Mouse (Mus musculus) cortical plate, adult 2 months (tissue): ENCODE measurements around the gene B3gntl1. TPM values are rescaled to one million over a fixed set of nuclear protein-coding genes. Genes with fewer than 3 reads are reported as not detected.

Experiments used
- H3K27ac ChIP-seq: fragments of 200-500 bp; 2 replicates; pipeline ENCODE4 v1.5.1; 2012; ENCODE audit warnings: low read length, control low read depth, inconsistent platforms; ENCODE audit not compliant: insufficient read depth
- H3K4me1 ChIP-seq: fragments of 200-500 bp; 2 replicates; pipeline ENCODE4 v1.6.1; 2011; ENCODE audit warnings: low read length; ENCODE audit not compliant: control insufficient read depth, insufficient read depth
- H3K4me3 ChIP-seq: fragments of 200-500 bp; 2 replicates; pipeline ENCODE4 v1.5.1; 2011; ENCODE audit warnings: mild to moderate bottlenecking, low read length, control low read depth; ENCODE audit not compliant: insufficient read depth
- CTCF ChIP-seq: fragments of 200-500 bp; IDR thresholded peaks from 2 replicates; pipeline ENCODE4 v1.5.1; 2011; ENCODE audit warnings: mild to moderate bottlenecking, control low read depth, low read length; ENCODE audit not compliant: insufficient read depth; ENCODE audit errors: extremely low read depth
- POLR2A ChIP-seq: fragments of 200-500 bp; IDR thresholded peaks from 2 replicates; pipeline ENCODE4 v1.6.1; 2011; ENCODE audit warnings: mild to moderate bottlenecking, low read length, control low read depth; ENCODE audit not compliant: insufficient read depth; ENCODE audit errors: extremely low read depth
- polyA plus RNA-seq: library from polyadenylated mRNA; depleted of rRNA; stranded (reverse); fragments of >200 nt; gene quantifications from 2 replicates; pipeline ENCODE4 v1.2.3, GENCODE M21; 2012; rRNA removed

Gene B3gntl1
- polyA plus RNA-seq, 1 experiment = 7.5 TPM

DNA sequence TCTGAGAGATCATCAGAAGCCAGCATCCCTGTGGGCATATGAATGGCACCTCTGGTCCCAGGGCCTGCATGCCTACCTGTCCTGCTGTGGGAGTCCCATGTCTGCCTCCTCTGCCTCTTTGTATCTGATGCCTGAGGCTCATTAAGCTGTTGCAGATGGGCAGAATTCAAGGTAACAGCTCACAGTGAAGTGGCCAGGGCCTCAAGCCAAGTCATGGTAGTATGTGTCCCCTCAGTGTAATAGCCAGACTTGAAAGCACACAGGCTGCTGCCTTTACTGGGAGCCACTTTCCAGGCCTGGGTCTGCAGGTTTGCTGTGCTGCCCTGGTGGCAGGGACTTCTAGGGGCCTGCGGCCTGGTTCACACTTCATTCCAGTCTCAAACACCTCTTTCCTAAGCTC lies 55.6 kb downstream of the B3gntl1 start:
- Histone ChIP-seq H3K27ac (no peak overlapping the region), H3K4me3 (no peak overlapping the region), H3K4me1 (no peaks in the 10 kb centered on the region)
- TF ChIP-seq CTCF (no peak), POLR2A (no peak)

GRCm38 (mm10) chr11:121616501-121616900 lies 56.5 kb downstream of the B3gntl1 start:
- TF ChIP-seq CTCF = no peak
- TF ChIP-seq POLR2A = no peak
- no peaks in the 10 kb centered on the region for H3K4me1 ChIP-seq
- H3K27ac ChIP-seq = no peak overlapping the region
- no peak overlapping the region for H3K4me3 ChIP-seq

DNA sequence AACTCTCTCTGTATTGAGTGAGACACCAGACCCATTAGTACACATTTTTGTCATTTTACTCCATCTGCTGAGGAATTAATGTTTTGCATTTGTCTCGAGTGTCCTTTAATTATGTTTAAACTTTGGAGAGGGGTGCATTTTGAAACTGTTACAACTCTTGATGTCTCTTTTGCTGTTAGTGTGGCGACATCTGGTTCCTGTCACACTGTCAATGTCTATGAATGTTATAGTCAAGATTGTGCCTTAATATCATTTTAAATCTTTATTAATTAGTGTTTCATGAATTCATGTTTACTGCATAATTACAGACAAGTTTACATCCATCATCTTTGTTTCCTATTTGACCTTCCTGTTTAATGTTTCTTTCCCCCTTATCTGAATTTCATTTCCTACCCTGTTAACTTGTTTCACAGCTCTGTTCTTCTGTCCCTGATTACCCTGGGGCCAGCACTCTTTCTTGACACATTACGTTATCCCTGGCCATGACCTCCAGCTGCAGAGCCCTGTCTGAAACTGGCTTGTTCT lies 56.9 kb downstream of the B3gntl1 start:
- no peaks in the 10 kb centered on the region for H3K4me1 ChIP-seq

DNA sequence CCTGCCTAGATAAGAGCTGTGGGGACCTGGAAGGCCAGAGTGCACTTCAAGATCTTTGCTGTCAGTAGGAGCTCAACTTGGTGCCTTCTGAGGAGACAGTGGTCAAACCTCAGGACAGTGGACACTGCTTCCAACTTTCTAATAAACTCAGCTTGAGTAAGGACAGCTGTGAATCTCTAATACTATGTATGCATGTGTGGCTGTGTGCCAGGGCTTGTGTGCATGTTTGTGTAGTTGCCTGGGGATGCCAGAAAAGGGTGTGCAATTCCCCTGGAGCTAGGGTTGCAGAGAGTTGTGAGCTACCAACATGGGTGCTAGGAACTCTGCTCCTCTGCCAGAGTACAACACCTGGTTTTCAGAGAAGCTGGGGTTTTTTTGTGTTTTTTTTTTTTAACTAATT lies 62.0 kb downstream of the B3gntl1 start:
- Histone ChIP-seq H3K27ac (no peak overlapping the region), H3K4me3 (no peak overlapping the region), H3K4me1 (no peaks in the 10 kb centered on the region)
- TF ChIP-seq POLR2A (no peak), CTCF (no peak)

More for the DNA sequence above, 56.9 kb downstream of the B3gntl1 start:
- H3K27ac ChIP-seq = no peak overlapping the region
- no peak overlapping the region for H3K4me3 ChIP-seq
- TF ChIP-seq CTCF (no peak), POLR2A (no peak)

- no peak overlapping the region for H3K27ac ChIP-seq
- no peak overlapping the region for H3K4me3 ChIP-seq
- TF ChIP-seq POLR2A (no peak), CTCF (no peak)
- H3K4me1 ChIP-seq = no peaks in the 10 kb centered on the region
Measured at GRCm38 (mm10) chr11:121605604-121606003, 67.3 kb downstream of the B3gntl1 start.

DNA sequence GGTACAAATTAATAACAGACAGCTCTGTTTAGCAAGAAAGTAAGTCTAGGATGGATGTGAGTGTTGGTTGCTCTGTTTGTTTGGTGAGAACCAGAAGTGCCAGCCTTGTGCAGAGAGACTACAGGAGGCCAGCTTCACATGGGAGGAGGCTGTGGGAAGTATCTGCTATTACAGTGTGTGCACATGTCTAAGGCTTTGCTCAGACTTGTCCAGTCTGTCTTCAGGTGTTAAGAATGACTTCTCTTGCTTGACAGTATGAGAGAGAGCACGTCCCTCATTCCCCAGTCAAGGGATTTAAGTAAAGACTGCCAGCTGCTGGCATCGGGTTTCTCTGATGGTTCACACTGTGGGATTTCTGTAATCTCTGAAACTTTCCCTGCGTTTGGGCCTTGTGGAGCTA lies 71.5 kb downstream of the B3gntl1 start:
- Histone ChIP-seq H3K27ac (no peak overlapping the region), H3K4me3 (no peak overlapping the region), H3K4me1 (no peaks in the 10 kb centered on the region)
- no peak for TF ChIP-seq CTCF
- no peak for TF ChIP-seq POLR2A

- H3K4me3 ChIP-seq = no peak overlapping the region
- TF ChIP-seq CTCF (no peak), POLR2A (no peak)
- no peak overlapping the region for H3K27ac ChIP-seq
- H3K4me1 ChIP-seq = no peaks in the 10 kb centered on the region
Measured at GRCm38 (mm10) chr11:121597254-121597653, 75.7 kb downstream of the B3gntl1 start.

GRCm38 (mm10) chr11:121581856-121582255 lies 91.1 kb downstream of the B3gntl1 start:
- TF ChIP-seq POLR2A (no peak), CTCF (no peak)
- Histone ChIP-seq H3K4me3 (no peak overlapping the region), H3K4me1 (peaks cover 2% of the 10 kb centered on the region; the same call in 1 of the 2 replicates), H3K27ac (no peak overlapping the region)

Other genes starting within 250 kb of the B3gntl1 start
- gene Fn3k, start 238.2 kb downstream of the B3gntl1 start, polyA plus RNA-seq = 47.9 and 50.4 TPM in 2 replicates
- 53.8 and 64.2 TPM in 2 replicates for gene Tbcd, start 221.2 kb downstream of the B3gntl1 start, polyA plus RNA-seq
- gene Zfp750, start 153.8 kb downstream of the B3gntl1 start, polyA plus RNA-seq = 0.06 and 0.09 TPM in 2 replicates
- 11.8 and 13.2 TPM in 2 replicates for gene Metrnl, start 28.4 kb upstream of the B3gntl1 start, polyA plus RNA-seq
- gene Ptchd3, start 157.1 kb upstream of the B3gntl1 start, polyA plus RNA-seq = not detected in 2 replicates